Mouse (Mus musculus) mouse trophoblast stem cell (cell line): ENCODE results near the gene Mucl3.

Experiments
- in situ Hi-C, 2 experiments: fragments of 300-500 bp; cut with MseI, MboI; formaldehyde crosslinking; loops; 2 replicates in 1 of 2; 3 replicates in 1 of 2; pipeline ENCODE4 v1.15.1; 2025

Gene Mucl3

GRCm38 (mm10) chr17:35636363-35636762, 7.1 kb downstream of the Mucl3 start:
- in situ Hi-C loops: loop anchor here in 1 of 2 experiments (25.0 kb wide), 1 partner anchor 1674 kb away; the partner anchor contains the start of genes B3galt4, Rps18 and Vps52

DNA sequence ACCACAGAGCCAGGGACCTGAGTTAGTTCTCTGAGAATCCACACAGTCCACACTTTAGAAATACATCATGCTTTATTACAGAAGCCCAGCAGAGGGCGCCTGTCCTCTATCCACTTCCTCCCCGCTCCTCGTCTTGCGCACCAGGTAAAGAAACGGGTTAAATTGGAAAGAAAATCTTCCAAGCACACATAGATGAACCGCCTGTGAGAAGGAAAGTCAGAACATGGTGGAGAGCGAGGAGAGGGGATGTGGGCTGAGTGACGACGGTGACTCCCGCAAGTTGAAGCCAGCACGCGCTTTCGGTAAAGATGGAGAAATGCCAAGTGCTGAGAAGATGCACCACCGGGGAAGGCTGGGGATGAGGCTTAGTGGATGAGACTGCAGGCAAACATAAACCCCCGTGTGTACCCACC, 7.8 kb downstream of the Mucl3 start:
- in situ Hi-C loops: loop anchor here in 1 of 2 experiments (25.0 kb wide), 1 partner anchor 1673 kb away; the partner anchor contains the start of genes B3galt4, Rps18 and Vps52

GRCm38 (mm10) chr17:35635202-35635601, 8.3 kb downstream of the Mucl3 start:
- in situ Hi-C loops: loop anchor here in 1 of 2 experiments (25.0 kb wide), 1 partner anchor 1673 kb away; the partner anchor contains the start of genes B3galt4, Rps18 and Vps52

GRCm38 (mm10) chr17:35633992-35634391, 9.5 kb downstream of the Mucl3 start:
- in situ Hi-C loops: loop anchor here (5.0 to 25.0 kb wide), 2 partner anchors 103 to 1672 kb away; partner anchors contain the start of genes B3galt4 (in 1 of the 2), Rps18 (in 1 of the 2) and Vps52 (in 1 of the 2)

- in situ Hi-C loops: loop anchor here in 1 of 2 experiments (25.0 kb wide), 1 partner anchor 1664 kb away; the partner anchor contains the start of genes B3galt4, Rps18 and Vps52
Measured at GRCm38 (mm10) chr17:35626537-35626936, 17.0 kb downstream of the Mucl3 start, which contains the start of gene Gm9573. Gene Gm9573, minus strand, starts transcription at chr17:35626637.

DNA sequence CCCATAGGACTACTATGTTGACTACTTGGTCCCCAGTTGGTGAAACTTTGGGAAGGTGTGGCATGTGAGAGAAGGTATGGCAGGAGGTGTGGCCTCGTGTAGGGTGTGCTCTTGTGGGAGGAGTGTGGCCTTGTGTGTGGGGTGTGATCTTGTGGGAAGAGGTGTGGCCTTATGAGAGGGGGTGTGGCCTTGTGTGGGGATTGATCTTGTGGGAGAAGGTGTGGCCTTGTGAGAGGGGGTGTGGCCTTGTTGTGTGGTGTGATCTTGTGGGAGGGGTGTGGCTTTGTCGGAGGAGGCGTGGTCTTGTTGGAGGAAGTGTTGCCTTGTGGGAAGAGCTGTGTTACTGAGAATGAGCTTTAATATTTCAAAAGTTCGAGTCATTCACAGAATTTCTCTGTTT, 26.4 kb downstream of the Mucl3 start:
- in situ Hi-C loops: no loop called here

- in situ Hi-C loops: no loop called here
Measured at GRCm38 (mm10) chr17:35601736-35602354, 41.6 kb downstream of the Mucl3 start.

GRCm38 (mm10) chr17:35601249-35601648, 42.2 kb downstream of the Mucl3 start, which contains the start of gene Sfta2:
Gene Sfta2, plus strand, starts transcription at chr17:35601549.
- in situ Hi-C loops: no loop called here

DNA sequence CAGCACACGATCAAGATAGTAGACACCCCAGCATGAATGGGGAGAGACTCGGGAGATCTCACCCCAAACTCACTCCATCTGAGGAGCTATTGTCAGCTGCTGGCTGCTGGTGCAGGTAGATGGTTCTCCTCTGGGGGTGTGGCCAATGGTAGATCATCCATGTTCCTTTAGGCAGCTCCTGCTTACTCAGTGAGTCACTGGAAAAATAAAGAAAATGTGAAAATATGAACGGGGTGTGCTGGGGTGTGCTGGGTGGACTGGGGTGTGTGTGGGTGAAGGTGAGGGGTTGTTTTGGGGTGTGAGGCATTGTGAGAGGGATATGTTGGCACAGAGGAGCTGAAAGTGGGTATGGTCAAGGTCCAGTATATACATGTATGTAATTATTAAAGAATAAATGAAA, 46.1 kb downstream of the Mucl3 start:
- in situ Hi-C loops: no loop called here

GRCm38 (mm10) chr17:35594456-35594855, 49.0 kb downstream of the Mucl3 start:
- in situ Hi-C loops: no loop called here

GRCm38 (mm10) chr17:35593786-35594185, 49.7 kb downstream of the Mucl3 start:
- in situ Hi-C loops: no loop called here

DNA sequence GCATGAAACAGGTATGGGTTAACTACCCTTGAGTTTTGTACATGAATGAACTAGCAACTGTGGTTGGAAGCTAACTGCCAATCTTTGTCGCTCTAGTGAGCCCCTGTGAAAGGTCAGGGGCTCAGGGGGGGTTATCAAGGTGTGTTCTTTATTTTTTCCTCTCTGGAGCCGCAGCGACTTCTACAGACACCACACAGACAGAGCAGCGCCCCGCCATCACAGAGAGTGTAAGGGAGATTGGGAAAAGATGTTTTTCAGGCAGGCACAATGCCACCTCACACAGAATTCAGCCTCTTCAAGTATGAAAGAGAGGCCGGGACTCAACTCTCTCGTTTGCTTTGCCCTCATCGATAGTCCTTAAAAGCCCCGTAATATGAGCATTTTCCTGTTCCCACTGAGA, 51.4 kb downstream of the Mucl3 start:
- in situ Hi-C loops: no loop called here

DNA sequence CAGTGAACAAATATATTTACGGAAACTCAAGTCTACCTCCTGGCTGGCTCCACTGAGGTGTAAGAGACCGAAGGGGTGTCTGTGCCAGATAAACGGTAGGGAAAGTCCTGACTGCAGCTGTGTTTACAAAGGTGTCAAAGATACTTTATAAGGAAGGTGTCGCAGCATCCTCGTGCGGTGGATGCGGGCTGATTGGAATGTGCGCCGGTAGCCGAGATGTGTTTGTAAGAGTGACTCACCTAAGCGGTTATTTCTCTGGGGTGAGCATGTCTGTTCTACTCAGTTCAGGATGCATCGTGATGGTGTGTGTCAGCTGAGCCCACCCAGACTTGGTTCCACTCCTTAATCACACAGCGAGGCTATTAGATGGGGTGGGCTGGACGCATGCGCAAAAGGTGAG, 51.8 kb downstream of the Mucl3 start:
- in situ Hi-C loops: no loop called here

DNA sequence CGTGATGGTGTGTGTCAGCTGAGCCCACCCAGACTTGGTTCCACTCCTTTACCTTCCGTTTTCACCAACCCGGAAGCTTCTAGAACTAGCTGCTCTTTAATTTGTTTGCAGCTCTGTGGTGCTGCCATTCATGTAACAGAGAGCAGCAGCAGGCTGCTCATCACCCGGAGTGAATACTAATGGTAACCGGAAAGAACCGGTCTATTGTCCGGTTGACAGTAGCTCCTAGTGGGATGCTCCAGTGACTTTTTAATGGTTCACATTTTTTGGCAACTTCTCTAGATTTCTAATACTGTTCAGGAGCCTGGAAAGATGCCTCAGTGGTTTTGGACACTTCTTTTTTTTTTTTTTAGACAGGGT, 52.3 kb downstream of the Mucl3 start:
- in situ Hi-C loops: no loop called here

DNA sequence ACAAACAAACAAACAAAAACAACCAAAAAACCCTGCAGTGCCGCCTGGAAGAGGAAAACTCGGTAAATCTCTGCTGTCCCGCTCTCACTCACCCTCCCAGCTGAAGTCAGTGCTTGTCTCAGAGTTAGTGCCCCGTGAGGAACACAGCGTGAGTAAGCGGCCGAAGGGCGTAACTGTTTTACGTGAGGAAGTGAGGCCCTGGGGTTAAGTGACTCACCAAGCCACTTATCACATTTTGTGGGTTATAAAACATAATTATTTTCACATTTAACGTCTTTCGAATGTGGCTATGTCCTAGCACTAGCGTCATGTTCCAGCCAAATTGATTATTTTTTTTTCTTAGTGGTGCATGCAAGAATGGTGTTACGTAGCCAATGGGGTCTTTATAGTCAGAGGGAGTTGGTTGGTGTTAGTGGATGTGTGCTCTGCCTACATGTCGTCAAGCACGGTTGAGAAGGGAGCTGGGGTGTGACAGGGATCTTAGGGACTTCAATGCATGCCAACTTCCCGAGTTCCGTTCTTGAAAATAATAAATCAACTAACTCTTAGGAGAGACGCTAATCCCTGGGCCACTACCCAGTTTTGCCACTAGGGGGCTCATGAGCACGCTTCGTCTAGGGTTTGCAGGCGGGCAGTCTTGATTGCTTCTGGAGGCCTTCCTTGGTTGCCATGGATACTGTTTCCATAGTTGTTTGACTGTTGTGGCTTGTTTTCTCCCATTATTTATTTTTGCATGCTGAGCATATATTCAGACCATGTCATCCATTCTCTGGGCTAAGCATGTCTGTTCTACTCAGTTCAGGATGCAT, 52.9 kb downstream of the Mucl3 start:
- in situ Hi-C loops: no loop called here

DNA sequence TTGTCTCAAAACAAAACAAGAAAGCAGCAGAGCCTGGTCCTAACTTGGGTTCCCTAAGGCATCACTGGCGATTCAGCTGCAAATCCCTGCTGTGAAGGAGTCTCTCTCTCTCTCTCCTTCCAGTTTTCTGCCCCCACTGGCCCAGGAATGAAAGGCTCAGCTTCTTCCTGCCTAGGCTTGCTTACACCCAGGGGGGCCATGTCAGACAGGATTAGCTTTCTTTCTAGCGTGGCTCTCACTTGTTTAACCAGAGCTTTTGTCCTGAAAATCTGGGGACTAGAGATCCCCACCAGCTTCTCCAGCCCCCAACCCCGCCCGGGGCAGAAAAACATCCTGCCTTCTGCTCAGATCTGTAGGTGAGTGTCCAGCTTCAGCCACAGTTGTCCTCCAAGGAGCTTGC, 55.1 kb downstream of the Mucl3 start:
- in situ Hi-C loops: no loop called here

GRCm38 (mm10) chr17:35587291-35587690, 56.2 kb downstream of the Mucl3 start:
- in situ Hi-C loops: no loop called here
